Mouse (Mus musculus): ENCODE data around the gene Gja1. TPM values are rescaled to one million over a fixed set of nuclear protein-coding genes. Genes with fewer than 3 reads are reported as not detected.

The Gja1 gene
- polyA plus RNA-seq, 1 experiment = 21.4 TPM

- H3K79me2 ChIP-seq (ENCODE audit: control insufficient read depth, insufficient read depth) = no peaks in the 10 kb centered on the region
- H3K4me3 ChIP-seq = no peak overlapping the region
- TF ChIP-seq REST (IDR thresholded peaks at IDR 0.05; ENCODE audit: insufficient read depth, insufficient read length) = no peak
- TF ChIP-seq MAX (IDR thresholded peaks at IDR 0.05; ENCODE audit: low read depth) = no peak
- no peak for TF ChIP-seq USF1 (IDR thresholded peaks at IDR 0.05; ENCODE audit: low read depth)
- TF ChIP-seq POLR2A (IDR thresholded peaks at IDR 0.05; ENCODE audit: insufficient read length, low read depth) = no peak
- TF ChIP-seq MYOG (IDR thresholded peaks at IDR 0.05; ENCODE audit: control insufficient read depth in 1 of 3, insufficient read depth in 1 of 3, insufficient read length in 2 of 3, low read depth in 2 of 3) = no peak
- no peak for TF ChIP-seq TCF12 (IDR thresholded peaks at IDR 0.05; ENCODE audit: insufficient read depth, poor library complexity, severe bottlenecking)
- H3ac ChIP-seq (ENCODE audit: control insufficient read depth, insufficient read length) = no peak overlapping the region
- H3K36me3 ChIP-seq (ENCODE audit: control insufficient read depth, insufficient read depth) = no peaks in the 10 kb centered on the region
- no peaks in the 10 kb centered on the region for H3K27me3 ChIP-seq (ENCODE audit: control insufficient read depth, insufficient read depth, insufficient read length)
- no peak overlapping the region for H3K4me2 ChIP-seq (ENCODE audit: low read depth)
Measured at GRCm38 (mm10) chr10:56427382-56427781, 50.3 kb downstream of the Gja1 start.

- H3K36me3 ChIP-seq (ENCODE audit: control insufficient read depth, insufficient read depth) = no peaks in the 10 kb centered on the region
Measured at GRCm38 (mm10) chr10:56427827-56428226, 50.7 kb downstream of the Gja1 start.

GRCm38 (mm10) chr10:56429011-56429410 lies 51.9 kb downstream of the Gja1 start:
- Histone ChIP-seq H3K4me3 (no peak overlapping the region), H3K27me3 (ENCODE audit: control insufficient read depth, insufficient read depth, insufficient read length) (no peaks in the 10 kb centered on the region), H3K4me2 (ENCODE audit: low read depth) (no peak overlapping the region), H3ac (ENCODE audit: control insufficient read depth, insufficient read length) (no peak overlapping the region), H3K79me2 (ENCODE audit: control insufficient read depth, insufficient read depth) (no peaks in the 10 kb centered on the region), H3K36me3 (ENCODE audit: control insufficient read depth, insufficient read depth) (no peaks in the 10 kb centered on the region)
- TF ChIP-seq CEBPB (IDR thresholded peaks at IDR 0.05; ENCODE audit: insufficient read depth, poor library complexity, severe bottlenecking) (no peak), POLR2A (IDR thresholded peaks at IDR 0.05; ENCODE audit: insufficient read length, low read depth) (no peak), MYOG (IDR thresholded peaks at IDR 0.05; ENCODE audit: control insufficient read depth in 1 of 3, insufficient read depth in 1 of 3, insufficient read length in 2 of 3, low read depth in 2 of 3) (no peak), SRF (IDR thresholded peaks at IDR 0.05; ENCODE audit: control insufficient read depth, insufficient read length, low read depth) (no peak), MYOD1 (IDR thresholded peaks at IDR 0.05; ENCODE audit: control insufficient read depth in 1 of 3, insufficient read length in 2 of 3, low read depth in 2 of 3) (no peak), TCF12 (IDR thresholded peaks at IDR 0.05; ENCODE audit: insufficient read depth, poor library complexity, severe bottlenecking) (no peak), E2F4 (IDR thresholded peaks at IDR 0.05; ENCODE audit: insufficient read depth) (no peak), REST (IDR thresholded peaks at IDR 0.05; ENCODE audit: insufficient read depth, insufficient read length) (no peak), TCF3 (IDR thresholded peaks at IDR 0.05; ENCODE audit: insufficient read length, low read depth) (no peak), USF1 (IDR thresholded peaks at IDR 0.05; ENCODE audit: low read depth) (no peak), POLR2AphosphoS2 (IDR thresholded peaks at IDR 0.05; ENCODE audit: insufficient read length, low read depth) (no peak), MAX (IDR thresholded peaks at IDR 0.05; ENCODE audit: low read depth) (no peak)

More at GRCm38 (mm10) chr10:56427827-56428226, 50.7 kb downstream of the Gja1 start:
- Histone ChIP-seq H3ac (ENCODE audit: control insufficient read depth, insufficient read length) (no peak overlapping the region), H3K4me2 (ENCODE audit: low read depth) (no peak overlapping the region), H3K79me2 (ENCODE audit: control insufficient read depth, insufficient read depth) (no peaks in the 10 kb centered on the region), H3K27me3 (ENCODE audit: control insufficient read depth, insufficient read depth, insufficient read length) (no peaks in the 10 kb centered on the region), H3K4me3 (no peak overlapping the region)
- TF ChIP-seq CEBPB (IDR thresholded peaks at IDR 0.05; ENCODE audit: insufficient read depth, poor library complexity, severe bottlenecking) (no peak), TCF12 (IDR thresholded peaks at IDR 0.05; ENCODE audit: insufficient read depth, poor library complexity, severe bottlenecking) (no peak)

- no peaks in the 10 kb centered on the region for H3K79me2 ChIP-seq (ENCODE audit: control insufficient read depth, insufficient read depth)
- H3K4me2 ChIP-seq (ENCODE audit: low read depth) = peak overlapping the region; percentile 55
- no peak overlapping the region for H3ac ChIP-seq (ENCODE audit: control insufficient read depth, insufficient read length)
- no peak overlapping the region for H3K4me3 ChIP-seq
- no peak for TF ChIP-seq CEBPB (IDR thresholded peaks at IDR 0.05; ENCODE audit: insufficient read depth, poor library complexity, severe bottlenecking)
- TF ChIP-seq REST (IDR thresholded peaks at IDR 0.05; ENCODE audit: insufficient read depth, insufficient read length) = no peak
- no peak for TF ChIP-seq MAX (IDR thresholded peaks at IDR 0.05; ENCODE audit: low read depth)
- TF ChIP-seq TCF3 (IDR thresholded peaks at IDR 0.05; ENCODE audit: insufficient read length, low read depth) = no peak
- no peak for TF ChIP-seq MYOD1 (IDR thresholded peaks at IDR 0.05; ENCODE audit: control insufficient read depth in 1 of 3, insufficient read length in 2 of 3, low read depth in 2 of 3)
- TF ChIP-seq USF1 (IDR thresholded peaks at IDR 0.05; ENCODE audit: low read depth) = no peak
- no peak for TF ChIP-seq SRF (IDR thresholded peaks at IDR 0.05; ENCODE audit: control insufficient read depth, insufficient read length, low read depth)
- no peak for TF ChIP-seq POLR2AphosphoS2 (IDR thresholded peaks at IDR 0.05; ENCODE audit: insufficient read length, low read depth)
- TF ChIP-seq MYOG (IDR thresholded peaks at IDR 0.05; ENCODE audit: control insufficient read depth in 1 of 3, insufficient read depth in 1 of 3, insufficient read length in 2 of 3, low read depth in 2 of 3) = no peak
- no peak for TF ChIP-seq E2F4 (IDR thresholded peaks at IDR 0.05; ENCODE audit: insufficient read depth)
- TF ChIP-seq TCF12 (IDR thresholded peaks at IDR 0.05; ENCODE audit: insufficient read depth, poor library complexity, severe bottlenecking) = no peak
- no peak for TF ChIP-seq POLR2A (IDR thresholded peaks at IDR 0.05; ENCODE audit: insufficient read length, low read depth)
- H3K27me3 ChIP-seq (ENCODE audit: control insufficient read depth, insufficient read depth, insufficient read length) = no peaks in the 10 kb centered on the region
- H3K36me3 ChIP-seq (ENCODE audit: control insufficient read depth, insufficient read depth) = no peaks in the 10 kb centered on the region
Measured at GRCm38 (mm10) chr10:56431600-56432389, 54.7 kb downstream of the Gja1 start.

GRCm38 (mm10) chr10:56432390-56432709 lies 55.2 kb downstream of the Gja1 start:
- Histone ChIP-seq H3ac (ENCODE audit: control insufficient read depth, insufficient read length) (no peak overlapping the region), H3K36me3 (ENCODE audit: control insufficient read depth, insufficient read depth) (no peaks in the 10 kb centered on the region), H3K4me3 (no peak overlapping the region), H3K27me3 (ENCODE audit: control insufficient read depth, insufficient read depth, insufficient read length) (no peaks in the 10 kb centered on the region), H3K79me2 (ENCODE audit: control insufficient read depth, insufficient read depth) (no peaks in the 10 kb centered on the region), H3K4me2 (ENCODE audit: low read depth) (no peak overlapping the region)
- no peak for TF ChIP-seq TCF3 (IDR thresholded peaks at IDR 0.05; ENCODE audit: insufficient read length, low read depth)
- TF ChIP-seq E2F4 (IDR thresholded peaks at IDR 0.05; ENCODE audit: insufficient read depth) = no peak
- no peak for TF ChIP-seq POLR2AphosphoS2 (IDR thresholded peaks at IDR 0.05; ENCODE audit: insufficient read length, low read depth)

Measured in myocyte (in vitro differentiated cells).